Mouse (Mus musculus) heart, postnatal 0 days (tissue): ENCODE results near the gene Hapln4.

Source experiments
- CTCF ChIP-seq: IDR thresholded peaks from 2 replicates; pipeline ENCODE4 v1.5.1; 2016; ENCODE audit warnings: antibody characterized with exemption, control low read depth, low read depth
- EP300 ChIP-seq: IDR thresholded peaks from 2 replicates; pipeline ENCODE4 v1.6.1; 2016; ENCODE audit warnings: antibody characterized with exemption, low read depth

DNA sequence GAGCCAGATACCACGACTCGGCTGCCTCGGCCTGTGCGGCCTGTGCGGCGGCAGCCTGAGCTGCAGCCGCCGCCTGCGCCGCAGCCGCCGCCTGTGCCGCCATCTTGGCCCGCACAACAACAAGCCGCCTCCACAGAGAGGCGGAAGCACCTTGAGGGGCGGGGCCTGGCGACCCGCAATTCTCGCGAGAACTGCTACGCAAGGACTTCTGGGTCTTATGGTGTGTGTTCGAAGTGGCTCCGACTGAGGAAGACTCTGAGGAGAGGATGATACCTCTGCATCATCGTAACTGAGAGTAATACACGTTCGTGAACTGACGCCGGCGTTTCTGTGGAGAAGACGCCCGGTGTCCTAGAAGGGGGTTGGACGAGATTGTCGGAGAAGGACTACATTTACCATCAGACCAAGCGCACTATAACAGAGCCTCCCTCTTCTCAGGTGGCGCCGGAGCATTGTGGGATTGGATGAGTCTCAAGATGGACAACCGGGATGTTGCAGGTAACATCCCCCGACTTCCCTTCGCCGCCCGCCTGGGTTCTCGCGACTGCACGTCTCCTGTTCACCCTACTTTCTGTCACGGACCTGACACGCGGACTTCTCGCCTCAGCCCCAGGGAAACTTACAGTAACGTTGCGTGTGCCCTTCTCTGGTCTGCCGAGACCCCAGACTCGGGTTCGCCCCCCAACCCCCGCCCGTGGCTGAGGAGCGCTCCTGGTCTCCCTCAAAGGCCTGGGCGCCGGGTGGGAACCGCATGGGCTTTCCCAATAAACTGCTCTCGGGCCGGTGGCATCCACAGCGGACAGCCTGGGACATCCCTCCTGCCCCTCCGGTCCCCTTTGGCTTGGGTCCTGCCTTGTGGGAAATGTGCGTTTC lies 40.4 kb upstream of the Hapln4 start, which contains the start of the genes Mau2 and Sugp1:
- no peak for TF ChIP-seq CTCF
- peak; percentile 64; the same call in 1 of the 2 replicates for TF ChIP-seq EP300
